ENCODE assay signal across 8 mouse cellular contexts in genomic region chr8:8488695-8489571, GRCm38 (mm10).
A peak's percentile ranks its signal among the peaks of the same experiment; 100 is the strongest.
DNase-seq lines count a peak whose midpoint lies in the region; ATAC-seq and TF ChIP-seq lines count a peak whose summit lies in the region.

No protein-coding gene starts in this region.

- H3K4me3 ChIP-seq in embryonic facial prominence, embryonic 14.5 days (ENCODE audit: low read depth, low read length), result peak overlapping the region; percentile 3; the same call in 1 of the 2 replicates
- peak overlapping the region; percentile 37 for H3K4me3 ChIP-seq in heart, embryonic 15.5 days
- H3K4me3 ChIP-seq in stomach, embryonic 16.5 days (replicated peaks; ENCODE audit: low read length), result 0 out of 2 replicates have a peak overlapping the region, but pooled peaks have one; percentile 9

- H3K4me1 ChIP-seq in embryonic facial prominence, embryonic 14.5 days (ENCODE audit: control insufficient read depth, insufficient read depth, low read length), result peaks cover 25% of the 10 kb centered on the region
- peaks cover 26% of the 10 kb centered on the region for H3K4me1 ChIP-seq in heart, embryonic 15.5 days (replicated peaks)
- peaks cover 19% of the 10 kb centered on the region for H3K4me1 ChIP-seq in stomach, embryonic 16.5 days (ENCODE audit: control insufficient read depth, insufficient read depth, low read length)

- no peaks in the 10 kb centered on the region for H3K9me3 ChIP-seq in embryonic facial prominence, embryonic 14.5 days (ENCODE audit: control insufficient read depth, low read length)
- no peaks in the 10 kb centered on the region for H3K9me3 ChIP-seq in heart, embryonic 15.5 days (replicated peaks)
- H3K9me3 ChIP-seq in stomach, embryonic 16.5 days (replicated peaks; ENCODE audit: control insufficient read depth, low read length), result no peaks in the 10 kb centered on the region

- WGBS in embryonic facial prominence, embryonic 14.5 days, result 15% methylated on average over 25 of the region's 26 CpGs
- WGBS in heart, embryonic 15.5 days, result 11% methylated on average over 26 of the region's 26 CpGs
- WGBS in stomach, embryonic 16.5 days, result 26% methylated on average over 26 of the region's 26 CpGs

- no peak overlapping the region for H3K27ac ChIP-seq in embryonic facial prominence, embryonic 14.5 days (replicated peaks; ENCODE audit: low read depth, low read length)
- H3K27ac ChIP-seq in heart, embryonic 15.5 days, result peak overlapping the region; percentile 31
- peak overlapping the region; percentile 26; the same call in 1 of the 2 replicates for H3K27ac ChIP-seq in stomach, embryonic 16.5 days (ENCODE audit: low read length)

- ATAC-seq in Patski, result peak; percentile 82
- peak; percentile 54 for ATAC-seq in embryonic facial prominence, embryonic 14.5 days (ENCODE audit: low read depth)
- ATAC-seq in heart, embryonic 15.5 days (replicated peaks; ENCODE audit: insufficient number of reproducible peaks, insufficient read depth, low FRiP score, low read depth), result peak; percentile 84
- peak; percentile 46; the same call in 1 of the 2 replicates for ATAC-seq in stomach, embryonic 16.5 days (ENCODE audit: insufficient read depth, low FRiP score)

- CTCF ChIA-PET in Patski (lab: Charles Lee), result interaction anchor here (1.2 to 1.4 kb wide), 4 partner anchors 9 to 34 kb away, joined by 3 to 4 read pairs (median 3); no protein-coding TSS in a partner anchor

- TF ChIP-seq CTCF in Patski (IDR thresholded peaks at IDR 0.05), result no peak

- POLR2A ChIA-PET in Patski (lab: Charles Lee), result interaction anchor here (1.2 kb wide), 1 partner anchor 9 kb away, joined by 3 read pairs; no protein-coding TSS in a partner anchor

- no peaks in the 10 kb centered on the region for H3K27me3 ChIP-seq in Patski
- peaks cover 15% of the 10 kb centered on the region; the same call in 1 of the 2 replicates for H3K27me3 ChIP-seq in embryonic facial prominence, embryonic 14.5 days (replicated peaks; ENCODE audit: control insufficient read depth, insufficient read depth, low read length)
- H3K27me3 ChIP-seq in heart, embryonic 15.5 days, result no peaks in the 10 kb centered on the region
- no peaks in the 10 kb centered on the region for H3K27me3 ChIP-seq in stomach, embryonic 16.5 days (ENCODE audit: control insufficient read depth, insufficient read depth, low read length)

- H3K36me3 ChIP-seq in embryonic facial prominence, embryonic 14.5 days (ENCODE audit: control insufficient read depth, insufficient read depth, low read length), result no peaks in the 10 kb centered on the region
- H3K36me3 ChIP-seq in heart, embryonic 15.5 days, result no peaks in the 10 kb centered on the region
- H3K36me3 ChIP-seq in stomach, embryonic 16.5 days (ENCODE audit: control insufficient read depth, insufficient read depth, low read length), result no peaks in the 10 kb centered on the region

- H3K4me2 ChIP-seq in embryonic facial prominence, embryonic 14.5 days (ENCODE audit: low read depth, low read length), result peak overlapping the region; percentile 28
- peak overlapping the region; percentile 68 for H3K4me2 ChIP-seq in heart, embryonic 15.5 days
- peak overlapping the region; percentile 36 for H3K4me2 ChIP-seq in stomach, embryonic 16.5 days (ENCODE audit: low read depth, low read length)

- DNase-seq in 3134 (ENCODE audit: extremely low read depth, insufficient read length, low spot score) (peak; percentile 48), Patski (ENCODE audit: low read depth, low spot score) (peak; percentile 35)
- peak; percentile 63 for DNase-seq in embryonic facial prominence, embryonic 14.5 days (ENCODE audit: low spot score)
- peak; percentile 28 for DNase-seq in layer of hippocampus, postnatal 36 days
- DNase-seq in lung, postnatal 10 days, result peak; percentile 42
- no peak for DNase-seq in B cell, adult 2 months

- no peak overlapping the region for H3K9ac ChIP-seq in embryonic facial prominence, embryonic 14.5 days (ENCODE audit: low read depth, low read length)
- 0 out of 2 replicates have a peak overlapping the region, but pooled peaks have one; percentile 19 for H3K9ac ChIP-seq in heart, embryonic 15.5 days
- H3K9ac ChIP-seq in stomach, embryonic 16.5 days (ENCODE audit: low read length), result peak overlapping the region; percentile 20; the same call in 1 of the 2 replicates

- in situ Hi-C loops in Patski (cut with MboI; ENCODE audit: low pct_unique_long_range_greater_than_20kb), result no loop called here

Comparison
In these comparisons a context has a peak if more than half of its experiments do, and no peak if none do; other contexts are left out.
1. DNase-seq: peak in 3134 (single experiment), Patski (single experiment), embryonic facial prominence, embryonic 14.5 days (single experiment), layer of hippocampus, postnatal 36 days (2 of 2) and lung, postnatal 10 days (single experiment); none in B cell, adult 2 months (0 of 2).
2. Peak in every context shown above with its lines, with median percentiles within 50 percentile points of each other: ATAC-seq, H3K4me2 ChIP-seq and H3K4me3 ChIP-seq.